Mouse (Mus musculus) limb, embryonic 14.5 days (tissue): ENCODE measurements around the gene Zfp398. TPM values are rescaled to one million over a fixed set of nuclear protein-coding genes. Genes with fewer than 3 reads are reported as not detected.

ENCODE experiments used
- ATAC-seq: fragments of 200-750 bp; cut with Nextera tagmentation; 2 replicates; pipeline ENCODE4 v1.8.0; 2017; ENCODE audit warnings: low read depth, moderate number of reproducible peaks, moderate TSS enrichment; ENCODE audit not compliant: low FRiP score
- DNase-seq: peaks from one replicate; pipeline ENCODE4 v3.0.0-alpha.2; 2015; ENCODE audit warnings: low spot score
- H3K27ac ChIP-seq: fragments of 300-500 bp; sonication (generic); replicated peaks from 2 replicates; pipeline ENCODE4 v1.5.1; 2014; ENCODE audit warnings: low read depth, mild to moderate bottlenecking, low read length, moderate library complexity, mixed read lengths
- H3K27me3 ChIP-seq: fragments of 300-500 bp; sonication (generic); 2 replicates; pipeline ENCODE4 v1.6.1; 2014; ENCODE audit warnings: low read length, mixed read lengths; ENCODE audit not compliant: control insufficient read depth, insufficient read depth
- H3K36me3 ChIP-seq: fragments of 300-500 bp; sonication (generic); 2 replicates; pipeline ENCODE4 v1.6.1; 2014; ENCODE audit warnings: mild to moderate bottlenecking, low read length, moderate library complexity, mixed read lengths; ENCODE audit not compliant: control insufficient read depth, insufficient read depth
- H3K4me1 ChIP-seq: fragments of 300-500 bp; sonication (generic); 2 replicates; pipeline ENCODE4 v1.6.1; 2014; ENCODE audit warnings: antibody characterized with exemption, low read length, mixed read lengths; ENCODE audit not compliant: control insufficient read depth, insufficient read depth
- H3K4me2 ChIP-seq: fragments of 300-500 bp; sonication (generic); replicated peaks from 2 replicates; pipeline ENCODE4 v1.6.1; 2014; ENCODE audit warnings: low read depth, mild to moderate bottlenecking, low read length, moderate library complexity; ENCODE audit not compliant: severe bottlenecking
- H3K4me3 ChIP-seq: fragments of 300-500 bp; sonication (generic); replicated peaks from 2 replicates; pipeline ENCODE4 v1.5.1; 2014; ENCODE audit warnings: low read length
- H3K9ac ChIP-seq: fragments of 300-500 bp; sonication (generic); 2 replicates; pipeline ENCODE4 v1.6.1; 2014; ENCODE audit warnings: mild to moderate bottlenecking, low read depth, low read length, moderate library complexity; ENCODE audit not compliant: severe bottlenecking
- H3K9me3 ChIP-seq: fragments of 300-500 bp; sonication (generic); 2 replicates; pipeline ENCODE4 v1.6.1; 2016; ENCODE audit warnings: low read length; ENCODE audit not compliant: control insufficient read depth
- POLR2A ChIP-seq: fragments of 200-500 bp; IDR thresholded peaks from 2 replicates; pipeline ENCODE4 v1.8.0; 2012; ENCODE audit warnings: inconsistent platforms, mild to moderate bottlenecking, moderate library complexity, borderline replicate concordance; ENCODE audit not compliant: insufficient read depth, insufficient read length; ENCODE audit errors: extremely low read depth
- WGBS: fragments of 180-500 bp; shearing (Covaris S2); extraction: QIAGEN DNeasy Blood & Tissue Kit; methylation state at CpG from one replicate; pipeline ENCODE4 v1.1.7; 2014; 5-methylcytosine and 5-hydroxymethylcytosine counted together
- polyA plus RNA-seq, 2 experiments: library from polyadenylated mRNA; depleted of rRNA in 1 of 2; stranded (reverse) in 1 of 2; unstranded in 1 of 2; fragments of >200 nt; fragmentation: Nextera tagmentation in 1 of 2; extraction: Ambion mirVana in 1 of 2; gene quantifications; 2 replicates each; pipeline versions ENCODE4 v1.2.1 to v1.2.3; 2012 to 2014

The Zfp398 gene
- polyA plus RNA-seq, 2 experiments, result 10.4 to 11.7 TPM

GRCm38 (mm10) chr6:47877461-47878132 is 42.1 kb downstream of the Zfp398 start:
- H3K27me3 ChIP-seq, result no peaks in the 10 kb centered on the region
- peak overlapping the region; percentile 94 for H3K27ac ChIP-seq
- TF ChIP-seq POLR2A, result peak; percentile 71; the same call in 1 of the 2 replicates
- DNase-seq (peak; percentile 91), ATAC-seq (peak; percentile 96)
- H3K36me3 ChIP-seq, result peaks cover 34% of the 10 kb centered on the region
- H3K4me1 ChIP-seq, result peaks cover 11% of the 10 kb centered on the region
- peak overlapping the region; percentile 93 for H3K4me2 ChIP-seq
- peak overlapping the region; percentile 87 for H3K4me3 ChIP-seq
- WGBS, result 2% methylated on average over 47 of the region's 71 CpGs
- H3K9ac ChIP-seq, result peak overlapping the region; percentile 90
- H3K9me3 ChIP-seq, result no peaks in the 10 kb centered on the region

DNA sequence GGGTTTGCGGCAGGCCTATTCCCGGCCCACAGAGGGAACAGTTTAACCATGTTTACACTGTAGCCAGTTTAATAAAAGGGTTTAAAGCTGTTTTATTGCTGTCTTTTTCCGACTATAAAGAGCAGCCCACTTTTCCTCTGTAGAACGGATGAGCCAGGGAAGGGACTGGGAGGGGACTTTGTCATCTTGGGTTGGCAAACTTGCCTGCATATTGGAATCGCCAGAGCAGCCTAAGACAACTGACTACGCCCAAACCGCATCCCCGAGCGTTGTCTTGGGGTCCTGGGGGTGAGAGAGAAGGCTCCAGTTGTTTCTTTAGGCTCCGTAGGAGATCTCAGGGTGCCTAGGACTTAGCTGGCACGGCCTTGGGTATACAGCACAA is 42.7 kb downstream of the Zfp398 start:
- peak overlapping the region; percentile 90 for H3K9ac ChIP-seq
- H3K27ac ChIP-seq, result peak overlapping the region; percentile 94
- peak overlapping the region; percentile 87 for H3K4me3 ChIP-seq
- H3K36me3 ChIP-seq, result peaks cover 39% of the 10 kb centered on the region
- DNase-seq (peak; percentile 15), ATAC-seq (no peak)
- WGBS, result under 1% methylated on average over 11 of the region's 11 CpGs
- peak overlapping the region; percentile 93 for H3K4me2 ChIP-seq
- no peaks in the 10 kb centered on the region for H3K9me3 ChIP-seq
- no peak for TF ChIP-seq POLR2A
- H3K4me1 ChIP-seq, result peaks cover 11% of the 10 kb centered on the region
- H3K27me3 ChIP-seq, result no peaks in the 10 kb centered on the region

DNA sequence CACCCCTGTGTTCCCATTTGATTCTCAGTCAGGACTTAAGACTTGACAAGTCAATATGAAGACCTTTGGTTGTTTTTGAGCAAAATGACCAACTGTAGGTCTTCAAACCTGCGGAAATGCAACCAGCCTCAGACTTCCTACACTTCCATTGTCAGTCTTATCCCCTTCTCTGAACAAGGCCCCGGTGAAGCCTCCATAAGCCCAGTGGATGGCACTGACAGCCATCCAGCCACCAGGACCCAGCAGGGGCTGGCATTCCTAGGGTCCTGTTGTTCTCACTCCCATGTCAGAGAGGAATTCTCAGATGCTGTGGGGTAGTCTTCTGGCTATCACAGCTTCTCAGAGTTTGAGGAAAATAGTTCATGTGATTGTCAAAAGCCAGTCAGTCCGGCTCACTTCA is 43.1 kb downstream of the Zfp398 start:
- H3K36me3 ChIP-seq, result peaks cover 44% of the 10 kb centered on the region
- 53% methylated on average over 3 of the region's 3 CpGs for WGBS
- H3K4me3 ChIP-seq, result peak overlapping the region; percentile 87
- H3K27ac ChIP-seq, result peak overlapping the region; percentile 94; the same call in 1 of the 2 replicates
- no peak for DNase-seq
- H3K9me3 ChIP-seq, result no peaks in the 10 kb centered on the region
- peak overlapping the region; percentile 90 for H3K9ac ChIP-seq
- H3K27me3 ChIP-seq, result no peaks in the 10 kb centered on the region
- peaks cover 11% of the 10 kb centered on the region for H3K4me1 ChIP-seq
- no peak for TF ChIP-seq POLR2A
- H3K4me2 ChIP-seq, result peak overlapping the region; percentile 93
- ATAC-seq, result no peak

- peak overlapping the region; percentile 90 for H3K9ac ChIP-seq
- H3K27ac ChIP-seq, result no peak overlapping the region
- WGBS, result 60% methylated on average over 4 of the region's 4 CpGs
Observed at GRCm38 (mm10) chr6:47879049-47879716, 43.7 kb downstream of the Zfp398 start.

DNA sequence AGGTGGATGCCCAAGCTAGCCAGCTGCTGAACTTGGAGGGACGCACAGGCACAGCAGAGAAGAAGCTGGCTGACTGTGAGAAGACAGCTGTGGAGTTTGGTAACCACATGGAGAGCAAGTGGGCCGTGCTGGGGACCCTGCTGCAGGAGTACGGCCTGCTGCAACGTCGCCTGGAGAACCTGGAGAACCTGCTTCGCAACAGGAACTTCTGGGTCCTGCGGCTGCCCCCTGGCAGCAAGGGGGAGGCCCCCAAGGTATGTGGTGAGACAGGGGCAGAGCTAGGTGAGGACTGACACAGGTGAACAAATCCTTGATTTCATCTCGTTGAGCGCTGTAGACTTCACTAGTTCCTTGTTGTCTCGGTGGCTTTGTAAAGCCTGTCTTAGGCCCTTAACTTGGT is 44.7 kb downstream of the Zfp398 start:
- WGBS, result 73% methylated on average over 10 of the region's 10 CpGs
- no peak for TF ChIP-seq POLR2A
- H3K27ac ChIP-seq, result no peak overlapping the region

More at GRCm38 (mm10) chr6:47879049-47879716, 43.7 kb downstream of the Zfp398 start:
- Histone ChIP-seq H3K36me3 (peaks cover 50% of the 10 kb centered on the region), H3K4me3 (peak overlapping the region; percentile 87), H3K4me2 (peak overlapping the region; percentile 93), H3K4me1 (peaks cover 11% of the 10 kb centered on the region), H3K9me3 (no peaks in the 10 kb centered on the region), H3K27me3 (no peaks in the 10 kb centered on the region)
- ATAC-seq, result no peak
- DNase-seq, result no peak
- TF ChIP-seq POLR2A, result no peak

More for the DNA sequence above, 44.7 kb downstream of the Zfp398 start:
- H3K9me3 ChIP-seq, result no peaks in the 10 kb centered on the region
- no peak for DNase-seq
- H3K4me2 ChIP-seq, result no peak overlapping the region
- H3K36me3 ChIP-seq, result peaks cover 59% of the 10 kb centered on the region
- H3K4me3 ChIP-seq, result no peak overlapping the region
- peaks cover 11% of the 10 kb centered on the region for H3K4me1 ChIP-seq
- H3K27me3 ChIP-seq, result no peaks in the 10 kb centered on the region
- no peak for ATAC-seq
- H3K9ac ChIP-seq, result no peak overlapping the region
